Mouse (Mus musculus) midbrain, embryonic 13.5 days (tissue): ENCODE measurements around the gene Gpr88. TPM values are rescaled to one million over a fixed set of nuclear protein-coding genes. Genes with fewer than 3 reads are reported as not detected.

ENCODE experiments used
- ATAC-seq: fragments of 200-750 bp; cut with Nextera tagmentation; 2 replicates; pipeline ENCODE4 v1.8.0; 2017; ENCODE audit warnings: mild to moderate bottlenecking, moderate TSS enrichment, moderate library complexity
- H3K27ac ChIP-seq: fragments of 300-500 bp; sonication (generic); 2 replicates; pipeline ENCODE4 v1.5.1; 2015; ENCODE audit warnings: inconsistent platforms, mild to moderate bottlenecking, moderate library complexity
- H3K27me3 ChIP-seq: fragments of 300-500 bp; sonication (generic); 2 replicates; pipeline ENCODE4 v1.6.1; 2015; ENCODE audit warnings: mild to moderate bottlenecking, inconsistent platforms
- H3K36me3 ChIP-seq: fragments of 300-500 bp; sonication (generic); 2 replicates; pipeline ENCODE4 v1.6.1; 2015; ENCODE audit warnings: mild to moderate bottlenecking, inconsistent platforms
- H3K4me1 ChIP-seq: fragments of 300-500 bp; sonication (generic); replicated peaks from 2 replicates; pipeline ENCODE4 v1.6.1; 2015; ENCODE audit warnings: inconsistent platforms
- H3K4me2 ChIP-seq: fragments of 300-500 bp; sonication (generic); replicated peaks from 2 replicates; pipeline ENCODE4 v1.6.1; 2015; ENCODE audit warnings: moderate library complexity, mild to moderate bottlenecking, inconsistent platforms
- H3K4me3 ChIP-seq: fragments of 300-500 bp; sonication (generic); replicated peaks from 2 replicates; pipeline ENCODE4 v1.5.1; 2015; ENCODE audit warnings: mild to moderate bottlenecking, inconsistent platforms
- H3K9ac ChIP-seq: fragments of 300-500 bp; sonication (generic); replicated peaks from 2 replicates; pipeline ENCODE4 v1.6.1; 2015; ENCODE audit warnings: mild to moderate bottlenecking, inconsistent platforms
- H3K9me3 ChIP-seq: fragments of 300-500 bp; sonication (generic); 2 replicates; pipeline ENCODE4 v1.6.1; 2016; ENCODE audit warnings: mild to moderate bottlenecking, inconsistent platforms
- WGBS: fragments of 180-500 bp; shearing (Covaris S2); methylation state at CpG from one replicate; pipeline ENCODE4 v1.1.7; 2015; 5-methylcytosine and 5-hydroxymethylcytosine counted together
- polyA plus RNA-seq: library from polyadenylated mRNA; unstranded; fragments of >200 nt; fragmentation: Nextera tagmentation; extraction: Ambion mirVana; gene quantifications from 2 replicates; pipeline ENCODE4 v1.2.1, GENCODE M21; 2015

Gene Gpr88
- polyA plus RNA-seq, 1 experiment from 2014 or later: 1.5 TPM

- WGBS: 88% methylated on average over 5 of the region's 5 CpGs
- Histone ChIP-seq H3K4me3 (no peak overlapping the region), H3K4me2 (no peak overlapping the region), H3K36me3 (no peaks in the 10 kb centered on the region), H3K9me3 (no peaks in the 10 kb centered on the region), H3K27me3 (no peaks in the 10 kb centered on the region), H3K27ac (no peak overlapping the region), H3K9ac (no peak overlapping the region), H3K4me1 (no peaks in the 10 kb centered on the region)
- no peak for ATAC-seq
Measured at GRCm38 (mm10) chr3:116211639-116212038, 41.7 kb downstream of the Gpr88 start.

GRCm38 (mm10) chr3:116210720-116211121 lies 42.6 kb downstream of the Gpr88 start:
- Histone ChIP-seq H3K9me3 (no peaks in the 10 kb centered on the region), H3K4me2 (no peak overlapping the region), H3K27me3 (no peaks in the 10 kb centered on the region), H3K4me1 (no peaks in the 10 kb centered on the region), H3K36me3 (no peaks in the 10 kb centered on the region), H3K27ac (no peak overlapping the region), H3K4me3 (no peak overlapping the region), H3K9ac (no peak overlapping the region)
- 70% methylated on average over 8 of the region's 8 CpGs for WGBS
- ATAC-seq: no peak

DNA sequence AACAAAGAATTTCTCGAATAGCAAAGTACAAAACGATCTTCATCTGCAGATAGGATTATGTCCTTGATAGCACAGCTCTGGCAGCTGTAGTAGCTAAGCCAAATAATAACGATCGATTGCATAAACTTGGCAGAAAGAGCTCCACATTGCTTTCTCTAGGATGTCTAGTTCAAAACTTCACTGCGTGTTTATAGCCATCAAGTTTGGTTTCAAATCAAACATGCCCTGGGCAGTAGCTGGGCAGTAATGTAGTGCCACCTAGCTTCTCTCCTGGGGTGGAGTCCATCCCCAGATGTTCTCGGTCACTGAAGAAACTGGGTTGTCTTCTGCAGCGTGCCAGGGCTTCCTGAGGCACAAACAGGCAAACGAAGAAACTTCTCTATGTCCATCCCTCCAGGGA lies 44.1 kb downstream of the Gpr88 start:
- WGBS: 85% methylated on average over 8 of the region's 8 CpGs
- H3K4me2 ChIP-seq: no peak overlapping the region
- H3K4me1 ChIP-seq: no peaks in the 10 kb centered on the region
- no peak overlapping the region for H3K9ac ChIP-seq
- no peaks in the 10 kb centered on the region for H3K27me3 ChIP-seq
- no peaks in the 10 kb centered on the region for H3K9me3 ChIP-seq
- H3K4me3 ChIP-seq: no peak overlapping the region
- ATAC-seq: no peak
- no peak overlapping the region for H3K27ac ChIP-seq
- no peaks in the 10 kb centered on the region for H3K36me3 ChIP-seq

- Histone ChIP-seq H3K4me2 (no peak overlapping the region), H3K4me1 (no peaks in the 10 kb centered on the region), H3K4me3 (no peak overlapping the region), H3K9me3 (no peaks in the 10 kb centered on the region), H3K9ac (no peak overlapping the region), H3K36me3 (no peaks in the 10 kb centered on the region), H3K27ac (no peak overlapping the region), H3K27me3 (no peaks in the 10 kb centered on the region)
- WGBS: 77% methylated on average over 8 of the region's 8 CpGs
- no peak for ATAC-seq
Measured at GRCm38 (mm10) chr3:116206306-116206834, 46.9 kb downstream of the Gpr88 start.

DNA sequence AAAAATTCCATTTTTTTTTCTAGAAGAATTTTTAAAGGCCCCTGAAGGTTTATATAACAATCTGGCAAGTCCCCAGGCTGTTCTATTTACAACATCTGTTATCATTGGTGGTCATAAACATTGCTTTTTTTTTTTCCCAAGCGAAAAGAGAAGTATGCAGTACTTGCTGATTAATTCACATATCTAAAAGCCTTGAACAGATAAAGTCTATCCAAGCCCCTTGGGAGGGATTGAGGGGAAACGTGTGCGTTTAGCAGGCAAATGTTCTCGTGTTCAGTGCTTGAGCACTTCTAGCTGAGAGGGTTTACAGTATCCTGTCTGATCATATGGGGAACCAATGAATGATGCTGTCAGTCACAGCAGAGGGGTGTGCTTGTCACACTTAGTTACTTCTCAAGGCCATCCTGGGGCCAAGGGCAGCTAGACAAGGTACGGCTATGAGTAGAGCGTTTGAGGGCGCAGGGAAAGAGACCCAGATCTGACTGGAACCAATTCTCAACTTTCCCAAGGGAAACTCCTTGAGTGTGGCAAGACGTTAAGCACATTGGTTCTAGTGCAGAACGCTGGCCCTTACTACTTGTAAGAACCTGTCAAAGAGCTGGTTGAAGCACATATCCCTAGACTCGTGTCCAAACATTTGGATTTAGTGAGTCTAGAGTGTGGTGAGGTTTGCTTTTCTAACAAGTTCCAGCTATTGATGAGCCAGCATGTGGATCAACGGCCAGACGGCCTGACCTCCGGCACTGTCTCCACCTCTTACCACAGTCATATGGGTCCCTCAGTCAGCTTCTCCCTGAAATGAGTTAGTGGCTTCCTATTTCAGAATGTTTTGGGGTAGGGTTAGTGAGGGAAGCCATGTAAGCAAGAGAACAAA lies 47.7 kb downstream of the Gpr88 start:
- no peak overlapping the region for H3K9ac ChIP-seq
- H3K9me3 ChIP-seq: no peaks in the 10 kb centered on the region
- no peak for ATAC-seq
- WGBS: 83% methylated on average over 13 of the region's 13 CpGs
- no peak overlapping the region for H3K4me3 ChIP-seq
- no peaks in the 10 kb centered on the region for H3K4me1 ChIP-seq
- H3K4me2 ChIP-seq: no peak overlapping the region
- no peaks in the 10 kb centered on the region for H3K27me3 ChIP-seq
- H3K36me3 ChIP-seq: no peaks in the 10 kb centered on the region
- H3K27ac ChIP-seq: no peak overlapping the region

DNA sequence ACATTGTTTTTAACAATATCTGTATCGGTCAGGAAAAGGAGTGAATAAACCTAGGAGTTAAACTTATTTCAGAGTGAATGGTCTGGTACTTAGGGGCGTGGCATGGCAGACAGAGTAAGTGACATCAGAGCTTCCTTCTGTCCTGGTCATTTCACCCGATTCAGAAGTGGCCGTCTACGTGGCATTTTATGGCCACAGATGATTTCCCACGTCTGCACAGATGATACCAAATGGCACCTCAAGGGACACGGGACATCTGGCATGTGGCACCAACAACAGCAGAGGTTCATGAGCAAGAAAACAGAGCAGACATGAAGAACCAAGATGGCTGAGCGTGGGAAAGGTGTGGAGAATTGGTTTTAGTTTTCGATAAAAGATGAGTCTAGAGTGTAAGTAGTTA lies 48.7 kb downstream of the Gpr88 start:
- ATAC-seq: no peak
- peaks cover 4% of the 10 kb centered on the region; the same call in 1 of the 2 replicates for H3K4me1 ChIP-seq
- H3K9me3 ChIP-seq: no peaks in the 10 kb centered on the region
- no peak overlapping the region for H3K4me2 ChIP-seq
- H3K9ac ChIP-seq: no peak overlapping the region
- WGBS: 83% methylated on average over 9 of the region's 9 CpGs
- H3K27me3 ChIP-seq: no peaks in the 10 kb centered on the region
- H3K36me3 ChIP-seq: no peaks in the 10 kb centered on the region
- no peak overlapping the region for H3K27ac ChIP-seq
- no peak overlapping the region for H3K4me3 ChIP-seq

DNA sequence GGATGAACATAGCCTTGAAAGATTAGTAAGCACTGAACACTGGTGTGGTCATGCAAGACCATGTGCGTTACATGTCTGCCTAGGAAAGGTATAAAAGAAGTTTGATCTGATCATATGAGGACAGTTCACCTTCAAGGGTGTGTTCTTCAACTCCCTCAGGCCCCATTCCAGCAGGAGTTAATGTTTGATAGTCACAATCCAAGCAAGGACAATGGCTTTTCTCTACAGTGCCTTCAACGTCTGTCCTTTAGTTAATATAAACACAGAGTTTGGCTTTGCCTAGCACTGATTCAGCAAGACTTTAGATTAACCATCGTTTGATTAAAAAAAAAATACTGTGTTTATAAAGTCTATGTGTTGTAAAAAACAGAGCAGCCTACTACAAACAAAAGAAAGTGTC lies 49.4 kb downstream of the Gpr88 start:
- Histone ChIP-seq H3K27ac (no peak overlapping the region), H3K9ac (no peak overlapping the region), H3K9me3 (no peaks in the 10 kb centered on the region), H3K36me3 (no peaks in the 10 kb centered on the region), H3K4me3 (no peak overlapping the region), H3K27me3 (no peaks in the 10 kb centered on the region), H3K4me1 (peaks cover 4% of the 10 kb centered on the region; the same call in 1 of the 2 replicates), H3K4me2 (no peak overlapping the region)
- 76% methylated on average over 3 of the region's 3 CpGs for WGBS
- no peak for ATAC-seq

DNA sequence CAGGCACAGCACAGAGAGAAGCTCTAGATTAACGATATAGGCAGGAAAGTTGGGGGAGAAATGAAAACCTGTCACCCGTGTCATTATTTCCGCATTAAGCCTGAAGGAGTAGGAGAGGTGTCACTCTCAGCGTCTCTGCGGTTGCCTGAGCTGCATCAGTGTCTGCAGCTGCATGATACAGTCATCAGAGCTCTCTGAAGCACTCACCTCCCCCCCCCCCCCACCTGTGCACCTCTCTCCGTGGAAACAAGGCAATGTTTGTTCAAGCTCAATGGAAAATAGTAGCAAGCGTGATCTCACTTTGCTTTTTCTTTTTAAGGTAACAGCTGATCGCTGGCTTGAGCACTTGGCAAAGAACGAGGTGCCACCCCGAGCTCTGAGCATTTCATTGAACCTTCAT lies 53.2 kb downstream of the Gpr88 start:
- WGBS: 66% methylated on average over 10 of the region's 10 CpGs
- no peak for ATAC-seq
- Histone ChIP-seq H3K9me3 (no peaks in the 10 kb centered on the region), H3K27me3 (no peaks in the 10 kb centered on the region), H3K4me2 (no peak overlapping the region), H3K4me1 (peaks cover 4% of the 10 kb centered on the region; the same call in 1 of the 2 replicates), H3K27ac (no peak overlapping the region), H3K36me3 (no peaks in the 10 kb centered on the region), H3K9ac (no peak overlapping the region), H3K4me3 (no peak overlapping the region)

Other genes with a start within 250 kb of the Gpr88 start
- gene Slc30a7, start 246.1 kb downstream of the Gpr88 start, polyA plus RNA-seq: 17.0 and 17.6 TPM in 2 replicates
- gene Extl2, start 246.0 kb downstream of the Gpr88 start, polyA plus RNA-seq: 22.8 and 23.9 TPM in 2 replicates
- gene Vcam1, start 123.8 kb downstream of the Gpr88 start, polyA plus RNA-seq: 38.5 and 44.4 TPM in 2 replicates
- 9.4 and 9.8 TPM in 2 replicates for gene Cdc14a, start 170.5 kb upstream of the Gpr88 start, polyA plus RNA-seq